Mouse (Mus musculus) megakaryocyte, embryonic 14.5 days (primary cell): Measurements from ENCODE around the gene Pde9a.

ENCODE experiments used
- FLI1 ChIP-seq: IDR thresholded peaks from 2 replicates; pipeline ENCODE4 v1.6.1; 2012; ENCODE audit warnings: low read length, inconsistent platforms, mixed read lengths
- GATA1 ChIP-seq: IDR thresholded peaks from 3 replicates; pipeline ENCODE4 v1.6.1; 2012; ENCODE audit warnings: mixed read lengths, low read length, inconsistent platforms, borderline replicate concordance

DNA sequence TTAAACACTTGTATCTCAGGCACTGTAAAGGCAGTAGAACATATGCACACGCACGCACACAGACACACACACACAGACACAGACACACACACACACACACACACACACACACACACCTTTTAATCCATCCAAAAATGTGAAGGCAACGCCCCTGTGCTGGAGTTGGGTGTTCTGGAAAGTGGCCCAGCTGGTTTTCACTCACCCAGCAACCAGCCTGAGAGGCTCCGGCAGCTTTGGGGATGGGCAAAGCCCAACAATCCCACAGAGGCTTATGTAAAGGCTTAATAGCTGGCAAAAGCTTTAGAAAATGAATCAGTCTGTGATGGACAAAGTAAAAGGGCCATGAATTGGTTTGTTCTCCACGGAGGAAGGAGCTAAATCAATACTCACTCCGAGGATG, 14.3 kb downstream of the Pde9a start:
- TF ChIP-seq GATA1, result no peak
- TF ChIP-seq FLI1, result no peak
